Mouse (Mus musculus): ENCODE measurements at regions not wholly inside any gene's neighbourhood (a gene's known extent, or its start where the extent isn't known, plus 50 kb on each side); places are given as distances from the start of the nearest gene placed in this dataset.

DNA sequence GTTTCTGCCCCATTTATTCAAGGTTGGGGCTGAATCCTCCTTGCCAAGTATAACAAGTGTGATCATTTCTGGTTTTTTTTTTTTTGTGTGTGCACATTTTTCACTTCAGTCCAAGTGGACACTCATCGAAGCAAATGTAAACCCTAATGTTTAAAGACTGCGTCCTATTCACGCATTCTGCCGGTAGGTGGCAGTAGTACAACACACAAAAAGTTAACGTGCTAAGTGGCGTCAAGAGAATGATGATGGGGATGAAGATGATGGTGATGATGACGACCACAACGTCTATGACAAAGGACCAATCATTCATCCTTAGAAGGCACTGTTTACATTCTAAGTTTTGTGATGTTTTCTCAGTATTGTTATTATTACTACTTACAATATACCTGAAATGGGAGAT is 164.3 kb upstream of the Sel1l start:
- Histone ChIP-seq H3K4me3 (ENCODE audit: low read depth, low read length) (no peak overlapping the region), H3K27me3 (ENCODE audit: control insufficient read depth, insufficient read depth, low read length) (no peaks in the 10 kb centered on the region), H3K27ac (ENCODE audit: insufficient read depth, low read depth, low read length) (no peak overlapping the region), H3K4me1 (ENCODE audit: control insufficient read depth, insufficient read depth, insufficient read length, low read length) (no peaks in the 10 kb centered on the region), H3K36me3 (ENCODE audit: control insufficient read depth, insufficient read depth, low read length) (no peaks in the 10 kb centered on the region)
- TF ChIP-seq CTCF (IDR thresholded peaks at IDR 0.05; ENCODE audit: extremely low read depth, insufficient read length, insufficient replicate concordance, low read depth, low read length) (no peak), POLR2A (IDR thresholded peaks at IDR 0.05; ENCODE audit: low read depth, low read length) (no peak)
- WGBS: 11% methylated on average over 8 of the region's 8 CpGs

DNA sequence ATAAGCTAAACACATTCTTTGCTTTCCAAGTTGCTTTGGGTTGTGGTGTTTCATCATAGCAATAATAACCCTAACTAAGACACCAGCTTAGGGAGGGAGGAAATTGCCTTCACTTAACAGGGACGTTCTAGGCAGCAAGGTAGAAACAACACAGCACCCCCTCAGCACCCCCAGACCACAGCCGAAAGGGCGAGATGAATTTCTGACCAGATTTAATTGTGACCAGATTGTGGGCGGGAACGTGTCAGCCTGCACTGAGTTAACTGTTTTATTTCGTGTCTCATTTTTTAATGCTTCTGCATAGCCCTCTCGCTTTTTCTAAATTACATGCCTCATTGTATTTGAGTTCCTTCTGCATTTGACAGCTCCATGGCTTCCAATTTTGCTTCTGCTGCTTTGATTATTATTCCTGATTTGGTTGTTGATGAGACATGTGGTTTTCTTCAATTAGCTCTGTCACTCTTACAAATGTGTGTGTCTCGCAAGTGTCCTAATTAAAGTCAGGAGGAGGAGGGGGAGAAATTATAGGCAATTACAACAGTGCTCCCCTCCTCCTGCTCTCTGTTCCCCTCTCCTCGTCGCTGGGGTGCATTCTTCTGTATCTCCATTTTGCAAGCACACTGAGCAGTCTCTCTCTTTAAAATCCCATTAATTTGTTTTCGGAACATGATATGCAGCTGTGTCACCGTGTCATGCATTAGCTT is 155.6 kb upstream of the Sel1l start:
- Histone ChIP-seq H3K27ac (ENCODE audit: insufficient read depth, low read depth, low read length) (no peak overlapping the region), H3K36me3 (ENCODE audit: control insufficient read depth, insufficient read depth, low read length) (no peaks in the 10 kb centered on the region), H3K27me3 (ENCODE audit: control insufficient read depth, insufficient read depth, low read length) (no peaks in the 10 kb centered on the region), H3K4me1 (ENCODE audit: control insufficient read depth, insufficient read depth, insufficient read length, low read length) (no peaks in the 10 kb centered on the region), H3K4me3 (ENCODE audit: low read depth, low read length) (no peak overlapping the region)
- WGBS: 77% methylated on average over 12 of the region's 12 CpGs
- no peak for TF ChIP-seq POLR2A (IDR thresholded peaks at IDR 0.05; ENCODE audit: low read depth, low read length)
- TF ChIP-seq CTCF (IDR thresholded peaks at IDR 0.05; ENCODE audit: extremely low read depth, insufficient read length, insufficient replicate concordance, low read depth, low read length): no peak

DNA sequence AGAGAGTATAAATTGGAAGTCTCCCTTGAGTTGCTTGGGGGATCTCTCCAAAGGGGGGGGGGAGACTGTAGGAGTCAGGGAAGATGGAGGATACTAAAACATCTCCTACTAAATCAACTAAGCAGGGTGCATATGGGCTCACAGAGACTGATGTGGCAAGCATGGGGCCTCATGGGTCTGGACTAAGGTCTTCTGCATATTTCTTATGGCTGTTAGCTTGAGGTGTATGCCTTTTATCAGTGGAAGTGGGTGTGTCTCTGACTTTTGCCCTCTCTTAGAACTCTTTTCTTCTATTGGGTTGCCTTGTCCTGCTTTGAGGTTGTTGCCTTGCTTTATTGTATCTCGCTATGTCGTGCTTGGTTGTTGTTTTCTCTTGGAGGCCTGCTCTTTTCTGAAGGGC is 150.1 kb upstream of the Sel1l start:
- Histone ChIP-seq H3K4me1 (ENCODE audit: control insufficient read depth, insufficient read depth, insufficient read length, low read length) (no peaks in the 10 kb centered on the region), H3K4me3 (ENCODE audit: low read depth, low read length) (no peak overlapping the region), H3K36me3 (ENCODE audit: control insufficient read depth, insufficient read depth, low read length) (no peaks in the 10 kb centered on the region), H3K27ac (ENCODE audit: insufficient read depth, low read depth, low read length) (no peak overlapping the region), H3K27me3 (ENCODE audit: control insufficient read depth, insufficient read depth, low read length) (no peaks in the 10 kb centered on the region)
- WGBS: 30% methylated on average over 2 of the region's 2 CpGs
- TF ChIP-seq POLR2A (IDR thresholded peaks at IDR 0.05; ENCODE audit: low read depth, low read length) (no peak), CTCF (IDR thresholded peaks at IDR 0.05; ENCODE audit: extremely low read depth, insufficient read length, insufficient replicate concordance, low read depth, low read length) (no peak)

DNA sequence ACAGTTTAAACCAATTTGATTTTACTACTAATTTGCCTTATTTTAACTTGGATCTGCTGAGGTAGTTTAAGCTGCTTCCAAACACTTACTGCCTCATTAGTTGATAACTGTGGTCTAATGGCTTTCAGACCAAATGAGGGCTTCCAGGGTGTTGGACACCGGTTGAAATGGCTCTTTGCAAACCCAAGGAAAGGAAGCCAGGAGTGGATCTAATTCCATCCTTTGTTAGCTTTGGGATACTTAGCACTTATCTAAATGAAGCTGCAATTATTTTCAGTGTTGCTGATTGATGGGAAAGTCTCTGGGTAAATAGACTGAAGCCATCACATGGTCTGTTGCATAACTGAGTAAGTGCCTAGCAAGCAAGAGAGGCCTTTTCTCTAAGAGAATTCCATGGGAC is 148.4 kb upstream of the Sel1l start:
- no peak for TF ChIP-seq CTCF (IDR thresholded peaks at IDR 0.05; ENCODE audit: extremely low read depth, insufficient read length, insufficient replicate concordance, low read depth, low read length)
- Histone ChIP-seq H3K4me1 (ENCODE audit: control insufficient read depth, insufficient read depth, insufficient read length, low read length) (no peaks in the 10 kb centered on the region), H3K4me3 (ENCODE audit: low read depth, low read length) (no peak overlapping the region), H3K27me3 (ENCODE audit: control insufficient read depth, insufficient read depth, low read length) (no peaks in the 10 kb centered on the region), H3K27ac (ENCODE audit: insufficient read depth, low read depth, low read length) (no peak overlapping the region), H3K36me3 (ENCODE audit: control insufficient read depth, insufficient read depth, low read length) (no peaks in the 10 kb centered on the region)
- WGBS: 48% methylated on average over 1 of the region's 1 CpGs

DNA sequence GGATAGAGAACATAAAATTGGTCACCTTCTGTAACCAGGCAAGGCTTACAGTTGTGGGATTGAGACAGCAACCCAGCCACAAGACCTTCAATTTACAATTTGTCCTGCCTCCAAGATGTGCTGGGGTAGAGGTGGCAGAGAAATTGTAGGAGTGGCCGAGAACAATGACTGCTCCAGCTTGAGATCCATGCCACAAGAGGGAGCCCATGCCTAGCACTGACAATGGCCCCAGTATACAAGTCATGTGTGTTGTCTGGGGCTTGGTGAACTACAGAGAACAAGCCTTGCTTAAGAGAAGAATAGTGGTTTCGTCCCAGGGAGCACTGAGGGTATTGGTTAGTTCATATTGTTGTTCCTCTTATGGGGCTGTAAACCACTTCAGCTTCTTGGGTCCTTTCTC is 146.6 kb upstream of the Sel1l start:
- H3K4me1 ChIP-seq (ENCODE audit: control insufficient read depth, insufficient read depth, insufficient read length, low read length): no peaks in the 10 kb centered on the region
- no peak overlapping the region for H3K27ac ChIP-seq (ENCODE audit: insufficient read depth, low read depth, low read length)
- no peak overlapping the region for H3K4me3 ChIP-seq (ENCODE audit: low read depth, low read length)
- TF ChIP-seq CTCF (IDR thresholded peaks at IDR 0.05; ENCODE audit: extremely low read depth, insufficient read length, insufficient replicate concordance, low read depth, low read length) (no peak), POLR2A (IDR thresholded peaks at IDR 0.05; ENCODE audit: low read depth, low read length) (no peak)
- 69% methylated on average over 2 of the region's 2 CpGs for WGBS
- H3K36me3 ChIP-seq (ENCODE audit: control insufficient read depth, insufficient read depth, low read length): no peaks in the 10 kb centered on the region
- no peaks in the 10 kb centered on the region for H3K27me3 ChIP-seq (ENCODE audit: control insufficient read depth, insufficient read depth, low read length)

DNA sequence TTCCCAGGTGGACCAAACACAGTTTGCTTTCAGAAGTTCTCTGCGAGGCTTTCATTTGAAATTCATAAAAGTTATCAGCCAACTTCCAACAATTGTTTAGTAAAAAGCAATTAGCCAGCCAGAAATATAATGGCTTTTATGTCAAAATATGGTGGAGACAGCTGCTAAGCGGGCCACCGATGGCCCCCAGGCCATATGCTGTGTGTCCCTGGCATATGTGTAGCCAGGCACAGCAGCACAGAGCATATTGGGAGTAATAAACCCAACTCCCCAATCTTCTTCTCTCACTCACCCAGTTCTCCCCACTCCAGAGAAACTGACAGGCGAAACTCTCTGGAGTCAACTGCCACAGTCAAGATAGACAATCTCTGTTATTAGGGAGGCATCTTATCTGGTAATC is 137.5 kb upstream of the Sel1l start:
- TF ChIP-seq CTCF (IDR thresholded peaks at IDR 0.05; ENCODE audit: extremely low read depth, insufficient read length, insufficient replicate concordance, low read depth, low read length) (no peak), POLR2A (IDR thresholded peaks at IDR 0.05; ENCODE audit: low read depth, low read length) (no peak)
- H3K4me3 ChIP-seq (ENCODE audit: low read depth, low read length): no peak overlapping the region
- WGBS: 84% methylated on average over 4 of the region's 4 CpGs

DNA sequence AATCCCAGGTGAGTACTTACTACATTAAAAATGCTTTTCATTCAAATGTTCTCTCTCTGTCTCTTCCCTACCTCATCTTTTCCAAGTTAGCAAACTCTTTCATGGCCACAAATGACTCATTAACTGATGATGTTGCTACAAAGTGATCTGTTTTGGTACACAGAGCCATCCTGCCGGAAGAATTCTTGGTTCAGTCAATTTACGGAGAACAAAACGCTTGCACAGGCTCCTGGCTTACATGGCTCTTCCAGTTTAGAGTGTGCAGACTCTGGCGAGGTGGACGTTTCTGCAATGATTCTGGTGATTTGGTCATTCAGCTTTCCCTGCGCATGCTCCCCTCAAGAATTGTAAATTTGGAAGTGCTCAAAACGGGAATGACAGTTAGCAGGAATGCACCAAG is 131.4 kb upstream of the Sel1l start:
- H3K4me1 ChIP-seq (ENCODE audit: control insufficient read depth, insufficient read depth, insufficient read length, low read length): no peaks in the 10 kb centered on the region
- TF ChIP-seq CTCF (IDR thresholded peaks at IDR 0.05; ENCODE audit: extremely low read depth, insufficient read length, insufficient replicate concordance, low read depth, low read length): no peak
- TF ChIP-seq POLR2A (IDR thresholded peaks at IDR 0.05; ENCODE audit: low read depth, low read length): no peak
- no peaks in the 10 kb centered on the region for H3K27me3 ChIP-seq (ENCODE audit: control insufficient read depth, insufficient read depth, low read length)
- no peaks in the 10 kb centered on the region for H3K36me3 ChIP-seq (ENCODE audit: control insufficient read depth, insufficient read depth, low read length)
- 66% methylated on average over 7 of the region's 7 CpGs for WGBS
- H3K4me3 ChIP-seq (ENCODE audit: low read depth, low read length): no peak overlapping the region
- no peak overlapping the region for H3K27ac ChIP-seq (ENCODE audit: insufficient read depth, low read depth, low read length)

More for the DNA sequence above, 137.5 kb upstream of the Sel1l start:
- Histone ChIP-seq H3K27me3 (ENCODE audit: control insufficient read depth, insufficient read depth, low read length) (no peaks in the 10 kb centered on the region), H3K36me3 (ENCODE audit: control insufficient read depth, insufficient read depth, low read length) (no peaks in the 10 kb centered on the region), H3K4me1 (ENCODE audit: control insufficient read depth, insufficient read depth, insufficient read length, low read length) (no peaks in the 10 kb centered on the region), H3K27ac (ENCODE audit: insufficient read depth, low read depth, low read length) (no peak overlapping the region)
